Mouse (Mus musculus): ENCODE measurements around the gene Ap1b1. TPM values are rescaled to one million over a fixed set of nuclear protein-coding genes. Genes with fewer than 3 reads are reported as not detected.
A peak's percentile ranks its signal among the peaks of the same experiment; 100 is the strongest.

Ap1b1 gene
- polyA plus RNA-seq, 2 experiments = 58.8 to 64.1 TPM

- no peak overlapping the region for H3K27ac ChIP-seq
- 1% methylated on average over 5 of the region's 5 CpGs for WGBS (ENCODE audit: insufficient replicate concordance)
- H3K9me3 ChIP-seq (ENCODE audit: control insufficient read depth, low read length) = no peaks in the 10 kb centered on the region
- H3K27me3 ChIP-seq (ENCODE audit: control insufficient read depth, insufficient read depth, low read length) = no peaks in the 10 kb centered on the region
- H3K9ac ChIP-seq (replicated peaks) = no peak overlapping the region
- DNase-seq (ENCODE audit: low read depth in 3 of 3, low spot score in 3 of 3) (peak in 1 of 3 experiments; percentile 52), ATAC-seq (ENCODE audit: insufficient read depth) (no peak)
- TF ChIP-seq EP300 (IDR thresholded peaks at IDR 0.05; ENCODE audit: low read depth) (no peak), CTCF (IDR thresholded peaks at IDR 0.05; ENCODE audit: low read depth) (peak; percentile 76)
- H3K4me1 ChIP-seq (replicated peaks; ENCODE audit: control insufficient read depth in 2 of 2, insufficient read depth in 2 of 2, low read length in 1 of 2) = peaks cover 11 to 36% of the 10 kb centered on the region in 2 experiments
- no peak overlapping the region for H3K4me3 ChIP-seq (ENCODE audit: insufficient read depth in 1 of 2, low read depth in 2 of 2, low read length in 2 of 2)
- H3K36me3 ChIP-seq (replicated peaks; ENCODE audit: control insufficient read depth, insufficient read depth, low read depth) = no peaks in the 10 kb centered on the region; the same call in 1 of the 2 replicates
- H3K4me2 ChIP-seq (ENCODE audit: low read depth) = peak overlapping the region; percentile 1; the same call in 1 of the 2 replicates
Measured at GRCm38 (mm10) chr11:4984249-4984648, 2.4 kb upstream of the Ap1b1 start.

GRCm38 (mm10) chr11:4984799-4985198 lies 1.8 kb upstream of the Ap1b1 start:
- Histone ChIP-seq H3K9ac (replicated peaks) (no peak overlapping the region), H3K27ac (peak overlapping the region; percentile 21; the same call in 1 of the 2 replicates), H3K36me3 (replicated peaks; ENCODE audit: control insufficient read depth, insufficient read depth, low read depth) (no peaks in the 10 kb centered on the region; the same call in 1 of the 2 replicates), H3K9me3 (ENCODE audit: control insufficient read depth, low read length) (no peaks in the 10 kb centered on the region), H3K4me2 (ENCODE audit: low read depth) (0 out of 2 replicates have a peak overlapping the region, but pooled peaks have one; percentile 1), H3K4me3 (ENCODE audit: insufficient read depth in 1 of 2, low read depth in 2 of 2, low read length in 2 of 2) (no peak overlapping the region), H3K4me1 (replicated peaks; ENCODE audit: control insufficient read depth in 2 of 2, insufficient read depth in 2 of 2, low read length in 1 of 2) (peaks cover 12 to 40% of the 10 kb centered on the region in 2 experiments), H3K27me3 (ENCODE audit: control insufficient read depth, insufficient read depth, low read length) (no peaks in the 10 kb centered on the region)
- TF ChIP-seq CTCF (IDR thresholded peaks at IDR 0.05; ENCODE audit: low read depth) (no peak), EP300 (IDR thresholded peaks at IDR 0.05; ENCODE audit: low read depth) (no peak)
- ATAC-seq (ENCODE audit: insufficient read depth) (no peak), DNase-seq (ENCODE audit: low read depth in 3 of 3, low spot score in 3 of 3) (no peak)
- 21% methylated on average over 3 of the region's 3 CpGs for WGBS (ENCODE audit: insufficient replicate concordance)

- Histone ChIP-seq H3K4me2 (ENCODE audit: low read depth) (peak overlapping the region; percentile 89), H3K9ac (replicated peaks) (peak overlapping the region; percentile 84), H3K4me3 (ENCODE audit: insufficient read depth in 1 of 2, low read depth in 2 of 2, low read length in 2 of 2) (peak overlapping the region; percentile 79 to 87), H3K9me3 (ENCODE audit: control insufficient read depth, low read length) (no peaks in the 10 kb centered on the region), H3K27ac (peak overlapping the region; percentile 58), H3K4me1 (replicated peaks; ENCODE audit: control insufficient read depth in 2 of 2, insufficient read depth in 2 of 2, low read length in 1 of 2) (peaks cover 19 to 46% of the 10 kb centered on the region in 2 experiments), H3K27me3 (ENCODE audit: control insufficient read depth, insufficient read depth, low read length) (no peaks in the 10 kb centered on the region), H3K36me3 (replicated peaks; ENCODE audit: control insufficient read depth, insufficient read depth, low read depth) (peaks cover 9% of the 10 kb centered on the region)
- 34% methylated on average over 11 of the region's 11 CpGs for WGBS (ENCODE audit: insufficient replicate concordance)
- TF ChIP-seq CTCF (IDR thresholded peaks at IDR 0.05; ENCODE audit: low read depth) = no peak
- no peak for TF ChIP-seq EP300 (IDR thresholded peaks at IDR 0.05; ENCODE audit: low read depth)
- ATAC-seq (ENCODE audit: insufficient read depth) = no peak
- DNase-seq (ENCODE audit: low read depth in 3 of 3, low spot score in 3 of 3) = no peak
Measured at GRCm38 (mm10) chr11:4987487-4987852, 846 bp downstream of the Ap1b1 start.

GRCm38 (mm10) chr11:4989187-4989586 lies 2.6 kb downstream of the Ap1b1 start:
- Histone ChIP-seq H3K4me1 (replicated peaks; ENCODE audit: control insufficient read depth in 2 of 2, insufficient read depth in 2 of 2, low read length in 1 of 2) (peaks cover 19 to 42% of the 10 kb centered on the region in 2 experiments), H3K9ac (replicated peaks) (no peak overlapping the region; the same call in 1 of the 2 replicates), H3K27me3 (ENCODE audit: control insufficient read depth, insufficient read depth, low read length) (no peaks in the 10 kb centered on the region), H3K4me2 (ENCODE audit: low read depth) (peak overlapping the region; percentile 89), H3K36me3 (replicated peaks; ENCODE audit: control insufficient read depth, insufficient read depth, low read depth) (peaks cover 9% of the 10 kb centered on the region), H3K9me3 (ENCODE audit: control insufficient read depth, low read length) (no peaks in the 10 kb centered on the region), H3K4me3 (ENCODE audit: insufficient read depth in 1 of 2, low read depth in 2 of 2, low read length in 2 of 2) (no peak overlapping the region), H3K27ac (peak overlapping the region; percentile 9; the same call in 1 of the 2 replicates)
- DNase-seq (ENCODE audit: low read depth in 3 of 3, low spot score in 3 of 3) (no peak), ATAC-seq (ENCODE audit: insufficient read depth) (no peak)
- 28% methylated on average over 3 of the region's 3 CpGs for WGBS (ENCODE audit: insufficient replicate concordance)
- no peak for TF ChIP-seq EP300 (IDR thresholded peaks at IDR 0.05; ENCODE audit: low read depth)
- TF ChIP-seq CTCF (IDR thresholded peaks at IDR 0.05; ENCODE audit: low read depth) = no peak

- H3K4me1 ChIP-seq (replicated peaks; ENCODE audit: control insufficient read depth in 2 of 2, insufficient read depth in 2 of 2, low read length in 1 of 2) = peaks cover 15 to 29% of the 10 kb centered on the region in 2 experiments
- peaks cover 9% of the 10 kb centered on the region for H3K36me3 ChIP-seq (replicated peaks; ENCODE audit: control insufficient read depth, insufficient read depth, low read depth)
- 74% methylated on average over 2 of the region's 2 CpGs for WGBS (ENCODE audit: insufficient replicate concordance)
Measured at GRCm38 (mm10) chr11:4992471-4992870, 5.8 kb downstream of the Ap1b1 start.

More at GRCm38 (mm10) chr11:4992471-4992870, 5.8 kb downstream of the Ap1b1 start:
- Histone ChIP-seq H3K27ac (no peak overlapping the region), H3K4me2 (ENCODE audit: low read depth) (no peak overlapping the region), H3K27me3 (ENCODE audit: control insufficient read depth, insufficient read depth, low read length) (no peaks in the 10 kb centered on the region), H3K9ac (replicated peaks) (no peak overlapping the region), H3K4me3 (ENCODE audit: insufficient read depth in 1 of 2, low read depth in 2 of 2, low read length in 2 of 2) (no peak overlapping the region), H3K9me3 (ENCODE audit: control insufficient read depth, low read length) (no peaks in the 10 kb centered on the region)
- TF ChIP-seq EP300 (IDR thresholded peaks at IDR 0.05; ENCODE audit: low read depth) = no peak
- no peak for TF ChIP-seq CTCF (IDR thresholded peaks at IDR 0.05; ENCODE audit: low read depth)
- ATAC-seq (ENCODE audit: insufficient read depth) (no peak), DNase-seq (ENCODE audit: low read depth in 3 of 3, low spot score in 3 of 3) (no peak)

Data from liver, embryonic 14.5 days (tissue).